Mouse (Mus musculus): Measurements from ENCODE around the gene Fkbp5.

DNA sequence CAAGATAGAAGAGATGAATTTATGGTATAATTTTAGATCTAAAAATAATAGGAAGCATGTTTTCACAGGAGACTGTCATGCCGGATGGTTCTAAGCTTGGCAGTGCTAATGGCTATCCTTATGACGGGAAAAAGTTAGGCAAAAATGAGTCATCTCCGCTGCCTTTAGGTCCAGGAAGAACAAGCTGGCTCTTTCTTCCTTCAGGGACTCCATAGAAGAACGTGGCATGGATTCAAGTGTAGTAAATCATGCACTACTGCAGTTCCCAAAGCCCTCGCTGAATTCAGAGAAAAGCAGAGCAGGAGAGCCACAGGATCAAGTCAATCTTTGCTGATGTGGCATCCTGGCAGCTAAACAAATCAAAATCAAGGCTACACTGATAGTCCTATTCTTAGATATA, 102.1 kb downstream of the Fkbp5 start:
- no peak for TF ChIP-seq CTCF (conservative IDR thresholded peaks at IDR 0.05 in 1 of 2, IDR thresholded peaks at IDR 0.05 in 1 of 2; ENCODE audit: low read depth in 2 of 2, low read length in 2 of 2)
- TF ChIP-seq MAZ (IDR thresholded peaks at IDR 0.05; ENCODE audit: low read depth, low read length) = no peak
- no peak for TF ChIP-seq ZC3H11A (IDR thresholded peaks at IDR 0.05; ENCODE audit: low read depth, low read length)
- TF ChIP-seq JUND (conservative IDR thresholded peaks at IDR 0.05; ENCODE audit: low read depth, low read length) = no peak
- no peak for TF ChIP-seq USF2 (conservative IDR thresholded peaks at IDR 0.05; ENCODE audit: low read depth, low read length)
- TF ChIP-seq CHD1 (IDR thresholded peaks at IDR 0.05; ENCODE audit: low read depth, low read length) = no peak
- TF ChIP-seq KAT2A (IDR thresholded peaks at IDR 0.05; ENCODE audit: insufficient replicate concordance, low read length) = no peak
- no peak for TF ChIP-seq POLR2A (IDR thresholded peaks at IDR 0.05; ENCODE audit: low read depth, low read length)
